Mouse (Mus musculus): ENCODE data around the gene Nup35.

DNA sequence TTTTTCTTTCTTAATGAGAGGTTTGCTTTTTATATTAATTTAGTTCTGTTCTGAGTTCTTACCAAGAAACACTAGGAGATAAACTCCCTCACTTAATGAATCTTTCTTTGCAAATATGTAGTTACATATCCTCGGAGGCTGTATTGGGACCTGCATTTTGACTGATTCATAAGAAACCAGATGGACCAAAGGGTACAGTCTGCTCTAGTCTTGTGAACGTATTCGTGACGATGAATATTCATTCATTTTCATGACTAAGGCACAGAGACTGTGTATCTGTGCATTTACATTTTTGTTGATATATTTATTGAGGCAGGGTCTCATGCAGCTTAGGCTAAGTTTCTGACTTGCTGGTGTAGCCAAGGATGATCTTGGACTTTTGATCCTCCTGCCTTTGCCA lies 7.5 kb downstream of the Nup35 start:
- TF ChIP-seq POLR2A (IDR thresholded peaks at IDR 0.05; ENCODE audit: control insufficient read depth, low read depth, low read length): no peak
- no peak for TF ChIP-seq CTCF (IDR thresholded peaks at IDR 0.05; ENCODE audit: control insufficient read depth, insufficient read depth, insufficient replicate concordance, low read depth, low read length)

All from testis, adult 2 months (tissue).